Mouse (Mus musculus) megakaryocyte progenitor cell, adult 5-6 weeks (primary cell): ENCODE measurements around the gene Ccdc70. TPM values are rescaled to one million over a fixed set of nuclear protein-coding genes. Genes with fewer than 3 reads are reported as not detected.
"Not testable (repeated sequence)": the region's sequence is repeated elsewhere in the genome, so short reads cannot be mapped to it uniquely, and the experiment has no call there.

ENCODE experiments used
- ATAC-seq: replicated peaks from 2 replicates; pipeline ENCODE4 v1.8.0; 2016; ENCODE audit warnings: mild to moderate bottlenecking, moderate TSS enrichment, inconsistent platforms; ENCODE audit not compliant: poor library complexity
- total RNA-seq, 2 experiments: library from RNA; stranded (forward) in 1 of 2; stranded (reverse) in 1 of 2; fragments of 157-497, 149-512 nt in 1 of 2; fragments of 200-1000 nt in 1 of 2; gene quantifications; 2 replicates each; pipeline versions ENCODE4 v1.2.3 to v1.2.4; 2015 to 2017

Ccdc70 gene
- not detected in 2 replicates for total RNA-seq (2015)
- total RNA-seq (2017) = not detected in 2 replicates

DNA sequence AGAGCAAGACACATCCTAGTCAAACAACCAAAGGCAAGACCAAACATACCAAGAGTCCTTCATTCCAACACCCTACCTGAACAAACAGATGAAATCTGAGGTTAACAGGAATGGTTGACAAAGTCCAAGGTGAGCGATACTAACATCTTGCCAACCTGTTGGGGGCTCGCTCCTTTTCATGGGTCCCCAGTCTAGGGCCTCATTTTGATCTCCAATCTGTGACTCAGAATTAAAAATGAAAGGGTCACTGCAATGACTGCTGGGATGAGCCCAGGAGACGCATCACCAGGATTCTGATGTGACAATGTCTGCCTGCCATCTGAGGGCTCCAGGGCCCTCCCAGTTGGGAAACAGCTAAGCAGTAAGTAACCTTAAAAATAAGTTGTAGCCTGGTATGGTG lies at the start of gene Ccdc70:
Gene Ccdc70 (plus strand): TSS at position 301 of the 400 bp plus-strand sequence.
- no peak for ATAC-seq

DNA sequence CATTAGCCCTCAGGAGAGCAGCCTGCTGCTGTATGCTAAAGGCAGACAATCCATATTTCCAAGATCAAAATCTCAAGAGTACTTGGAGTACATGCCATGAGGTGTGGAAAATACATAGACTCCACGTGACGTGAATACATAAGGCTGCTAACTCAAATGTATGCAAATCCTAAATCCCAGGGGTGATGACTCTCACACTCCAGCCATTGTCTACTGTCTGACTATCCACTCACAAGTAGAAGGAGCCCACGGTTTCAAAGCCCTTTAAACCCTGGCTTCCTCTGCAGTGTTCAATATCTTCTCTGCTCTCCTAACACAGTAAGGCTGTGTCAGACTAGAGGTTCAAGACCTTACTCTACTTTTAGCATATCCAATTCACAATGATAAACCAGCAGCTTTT lies 38.8 kb upstream of the Ccdc70 start:
- ATAC-seq = not testable (repeated sequence)

DNA sequence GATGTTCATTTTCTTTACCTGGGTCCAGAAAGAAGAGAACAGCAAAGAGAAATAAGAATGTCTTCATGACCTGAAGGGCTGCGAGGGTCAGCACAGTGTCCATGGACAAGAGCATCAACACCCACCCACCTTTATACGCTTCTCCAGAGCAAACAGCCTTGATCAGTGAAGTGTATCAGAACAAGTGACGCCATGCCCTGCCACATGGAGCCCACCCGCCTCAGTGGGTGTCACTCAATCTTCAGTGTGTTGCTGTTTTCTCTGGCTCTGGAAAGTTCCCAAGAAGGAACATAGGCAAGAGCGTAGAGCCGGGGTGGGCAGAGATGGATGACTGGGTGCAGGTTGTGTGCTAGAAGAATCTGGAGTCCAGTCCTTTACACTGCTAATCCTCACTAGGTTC lies 37.0 kb upstream of the Ccdc70 start, which contains the start of gene Defb15:
Gene Defb15 (minus strand): TSS at position 101 of the 400 bp plus-strand sequence.
- ATAC-seq = no peak

DNA sequence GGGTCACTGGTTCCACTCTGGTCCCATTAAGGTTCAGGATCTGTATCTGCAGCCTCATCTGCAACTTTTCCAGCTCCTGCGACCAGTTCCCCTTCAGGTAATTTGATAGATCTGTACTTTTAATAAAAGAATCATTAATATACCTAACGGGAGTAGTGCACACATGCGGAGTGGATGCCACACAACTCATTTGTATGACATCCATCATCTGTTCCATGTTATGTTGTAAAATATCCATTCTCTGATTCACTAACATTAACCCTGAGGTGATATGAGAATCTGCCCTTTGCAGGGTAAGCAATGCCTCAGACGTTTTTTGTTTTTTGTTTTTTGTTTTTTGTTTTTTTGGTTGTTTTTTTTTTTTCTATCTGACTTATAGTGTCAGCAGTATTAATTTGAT lies 31.5 kb upstream of the Ccdc70 start, which contains the start of gene Defb35:
Gene Defb35 (plus strand): TSS at position 301 of the 400 bp plus-strand sequence.
- ATAC-seq = not testable (repeated sequence)

GRCm38 (mm10) chr8:21946462-21946861 lies 23.1 kb upstream of the Ccdc70 start, which contains the start of gene Defb13:
Gene Defb13 (plus strand): TSS chr8:21946762.
- ATAC-seq = no peak

DNA sequence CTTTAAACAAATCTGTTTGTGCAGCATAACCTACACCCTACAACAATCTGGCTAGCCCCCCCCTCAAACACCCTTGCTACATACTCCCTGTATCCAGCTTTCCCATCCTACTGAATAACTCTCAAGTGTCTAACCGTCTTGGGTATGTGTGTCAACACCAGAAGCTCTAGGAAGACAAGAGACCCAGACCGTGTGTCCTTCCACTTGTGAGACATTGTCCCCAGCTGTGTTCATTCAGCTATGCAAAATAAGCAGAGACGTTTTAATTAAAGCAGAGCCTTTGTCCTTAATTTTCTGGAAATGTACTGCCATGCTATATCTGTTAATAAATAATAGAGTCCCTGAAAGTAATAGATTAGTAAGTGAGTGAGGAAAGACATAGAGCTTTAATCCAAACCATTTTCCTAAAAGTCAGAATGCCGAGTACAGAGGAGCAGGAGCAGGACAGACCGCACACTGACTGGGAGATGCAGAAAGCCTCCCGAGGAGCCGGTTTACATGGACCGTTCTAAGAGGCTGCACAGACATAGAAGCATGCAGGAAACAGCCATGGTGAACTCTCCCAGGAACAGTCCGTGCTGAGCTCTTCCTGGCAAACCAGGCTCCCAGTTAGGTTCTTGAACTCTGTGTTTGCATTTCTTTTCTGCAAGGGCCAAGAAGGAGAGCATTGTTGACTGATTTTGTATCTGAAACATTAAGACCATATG lies 22.1 kb upstream of the Ccdc70 start:
- ATAC-seq = no peak

GRCm38 (mm10) chr8:21955321-21955720 lies 14.3 kb upstream of the Ccdc70 start:
- ATAC-seq = peak; percentile 75

- ATAC-seq = no peak
These were observed 13.2 kb upstream of the Ccdc70 start for GRCm38 (mm10) chr8:21956336-21956735.

DNA sequence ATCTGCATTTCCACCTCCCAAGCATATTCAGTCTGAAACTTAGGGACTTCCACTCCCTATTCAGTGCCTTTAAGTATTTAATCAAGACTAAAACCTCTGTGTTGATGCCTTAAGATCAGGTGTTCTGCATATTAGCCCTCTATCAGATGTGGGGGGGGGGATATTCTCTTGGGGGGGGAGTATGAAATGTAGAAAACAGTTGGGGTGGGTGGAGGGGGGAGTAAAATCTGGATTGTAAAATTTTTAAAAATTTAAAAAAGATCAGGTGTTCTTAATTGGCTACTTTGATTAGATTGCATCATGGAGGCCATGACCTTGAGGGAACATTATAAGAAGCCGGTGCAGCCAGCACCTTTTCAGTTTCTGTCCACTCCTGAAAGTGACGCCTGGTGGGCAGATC lies 11.2 kb upstream of the Ccdc70 start, which contains the start of gene Fam90a1a:
Gene Fam90a1a (plus strand): TSS at position 301 of the 400 bp plus-strand sequence.
- ATAC-seq = no peak

- ATAC-seq = no peak
These were observed 2.9 kb upstream of the Ccdc70 start for GRCm38 (mm10) chr8:21966646-21967045.

DNA sequence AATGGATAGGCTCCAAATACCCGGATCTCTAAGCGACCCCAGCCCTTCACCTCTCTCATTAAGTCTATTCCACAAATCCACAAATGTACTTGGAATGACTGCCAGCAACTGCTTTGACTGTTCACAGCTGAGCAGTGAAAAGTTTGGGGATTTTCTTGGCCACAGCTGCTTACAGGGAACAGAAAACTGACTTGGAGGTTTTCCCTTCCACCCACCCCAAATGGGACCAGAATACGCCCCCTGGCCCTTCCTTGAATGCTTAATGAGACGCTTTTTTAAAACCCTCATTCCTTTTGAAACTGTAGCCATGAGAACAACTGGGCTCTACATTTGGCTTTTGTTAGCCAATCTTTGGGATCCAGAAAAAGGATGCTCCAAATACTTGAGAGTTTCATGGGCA lies 8.6 kb downstream of the Ccdc70 start:
- ATAC-seq = no peak

DNA sequence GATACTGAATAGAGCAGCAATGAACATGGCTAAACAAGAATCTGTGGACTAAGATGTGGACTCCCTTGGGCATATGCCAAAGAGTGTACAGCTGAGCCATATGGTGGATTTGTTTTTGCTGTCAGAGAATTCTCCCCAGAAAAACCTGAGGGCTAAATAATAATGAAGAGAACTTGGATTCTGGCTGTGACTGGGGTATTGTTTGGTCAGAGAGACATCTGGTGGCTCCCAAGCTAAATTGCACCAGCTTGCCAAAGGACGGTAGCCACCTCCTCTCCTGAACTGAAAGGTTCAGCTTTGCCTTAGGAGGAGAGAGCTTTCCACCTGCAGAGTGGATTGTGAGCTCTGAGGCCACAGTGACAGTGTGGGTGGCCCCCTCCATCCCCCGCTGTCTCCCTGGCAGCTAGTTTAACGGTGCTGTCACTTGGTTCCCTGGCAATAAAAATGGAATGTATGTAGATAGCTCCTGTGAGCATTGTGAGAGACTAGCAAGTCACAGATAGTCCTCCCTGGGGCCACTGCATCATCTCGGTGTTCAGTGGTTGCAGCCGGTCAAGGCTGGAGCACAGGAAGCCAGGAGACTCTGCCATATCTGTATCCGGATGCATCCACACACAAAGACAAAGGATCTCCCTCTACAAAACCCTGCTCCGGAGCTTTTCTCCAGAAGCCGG lies 12.2 kb downstream of the Ccdc70 start:
- ATAC-seq = no peak

GRCm38 (mm10) chr8:21992184-21992583 lies 22.6 kb downstream of the Ccdc70 start:
- ATAC-seq = peak; percentile 93

GRCm38 (mm10) chr8:21995181-21995580 lies 25.6 kb downstream of the Ccdc70 start:
- ATAC-seq = no peak

- no peak for ATAC-seq
These were observed 35.4 kb downstream of the Ccdc70 start for GRCm38 (mm10) chr8:22004750-22005522.

- ATAC-seq = peak; percentile 49
These were observed 36.8 kb downstream of the Ccdc70 start for GRCm38 (mm10) chr8:22006423-22006822.

DNA sequence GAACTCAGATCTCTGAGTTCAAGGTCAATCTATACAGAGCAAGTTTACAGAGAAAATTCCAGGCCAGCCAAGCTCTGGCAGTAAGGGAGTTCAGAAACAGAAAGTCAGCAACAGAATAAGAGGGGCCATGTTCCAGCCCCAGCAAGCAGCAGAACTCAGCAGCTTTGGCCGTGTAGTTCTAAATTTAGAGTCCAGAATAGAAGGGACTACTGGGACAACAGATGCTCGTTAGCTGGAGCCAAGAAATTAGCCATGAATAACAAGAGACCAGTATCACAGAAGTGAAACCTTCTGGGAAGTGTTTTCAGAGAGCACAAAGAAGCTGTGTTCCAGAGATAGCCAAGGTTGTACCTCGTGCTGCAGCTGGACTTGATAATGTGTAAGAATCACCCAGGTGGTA lies 39.8 kb downstream of the Ccdc70 start:
- no peak for ATAC-seq

- ATAC-seq = peak; percentile 59
These were observed 43.6 kb downstream of the Ccdc70 start for GRCm38 (mm10) chr8:22013034-22013707.

GRCm38 (mm10) chr8:22017731-22018130 lies 48.2 kb downstream of the Ccdc70 start:
- ATAC-seq = no peak

GRCm38 (mm10) chr8:22019498-22019897 lies 49.9 kb downstream of the Ccdc70 start:
- no peak for ATAC-seq

DNA sequence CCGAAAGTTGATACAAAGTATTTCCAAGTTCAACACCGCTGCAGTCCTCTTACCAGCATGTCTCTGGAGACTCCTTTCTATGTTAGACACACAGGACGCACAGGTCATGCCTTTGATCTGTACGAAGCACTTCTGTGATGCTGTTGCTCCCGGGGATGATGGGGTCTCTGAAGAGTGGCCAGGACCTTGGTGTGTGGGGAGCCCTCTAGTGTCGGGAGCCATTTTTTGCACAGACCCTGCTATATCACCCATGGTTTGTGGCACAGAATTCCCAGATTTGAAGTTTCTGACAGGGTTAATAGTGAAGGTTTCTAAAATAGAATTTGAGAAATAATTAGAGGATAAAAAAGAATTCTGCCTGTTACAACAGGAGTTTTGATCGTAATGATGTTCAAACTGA lies 52.7 kb downstream of the Ccdc70 start:
- ATAC-seq = no peak
